Mouse (Mus musculus) ES-Bruce4 (cell line): ENCODE data around the gene Mak. TPM values are rescaled to one million over a fixed set of nuclear protein-coding genes. Genes with fewer than 3 reads are reported as not detected.
"Not testable (repeated sequence)": the region's sequence is repeated elsewhere in the genome, so short reads cannot be mapped to it uniquely, and the experiment has no call there.

Experiments
- H3K27ac ChIP-seq: 2 replicates; pipeline ENCODE4 v1.5.1; 2012; ENCODE audit warnings: low read length, inconsistent platforms; ENCODE audit not compliant: insufficient read depth
- H3K27me3 ChIP-seq: 2 replicates; pipeline ENCODE4 v1.6.1; 2012; ENCODE audit warnings: mild to moderate bottlenecking, low read length, inconsistent platforms; ENCODE audit not compliant: control insufficient read depth, poor library complexity, insufficient read depth, severe bottlenecking
- H3K36me3 ChIP-seq: 2 replicates; pipeline ENCODE4 v1.6.1; 2012; ENCODE audit warnings: inconsistent platforms, mild to moderate bottlenecking, low read length, moderate library complexity; ENCODE audit not compliant: control insufficient read depth, poor library complexity, insufficient read depth, severe bottlenecking
- H3K4me1 ChIP-seq: one replicate; pipeline ENCODE4 v1.8.1; 2011; ENCODE audit warnings: low read length; ENCODE audit not compliant: control insufficient read depth, insufficient read depth
- H3K4me3 ChIP-seq: 2 replicates; pipeline ENCODE4 v1.5.1; 2011; ENCODE audit warnings: low read depth, mild to moderate bottlenecking, low read length
- H3K9ac ChIP-seq: 2 replicates; pipeline ENCODE4 v1.6.1; 2012; ENCODE audit warnings: low read depth, mild to moderate bottlenecking, inconsistent platforms; ENCODE audit not compliant: poor library complexity, severe bottlenecking
- H3K9me3 ChIP-seq: replicated peaks from 2 replicates; pipeline ENCODE4 v1.6.1; 2012; ENCODE audit warnings: mild to moderate bottlenecking, low read length, inconsistent platforms; ENCODE audit not compliant: control insufficient read depth, poor library complexity, insufficient read depth, severe bottlenecking
- CTCF ChIP-seq: IDR thresholded peaks from one replicate; pipeline ENCODE4 v1.8.1; 2011; ENCODE audit warnings: low read depth, low read length
- EP300 ChIP-seq: IDR thresholded peaks from 2 replicates; pipeline ENCODE4 v1.6.1; 2011; ENCODE audit warnings: low read depth, low read length; ENCODE audit not compliant: insufficient read depth
- POLR2A ChIP-seq: IDR thresholded peaks from one replicate; pipeline ENCODE4 v1.8.1; 2011; ENCODE audit warnings: low read length; ENCODE audit not compliant: insufficient read depth
- polyA plus RNA-seq: library from polyadenylated mRNA; stranded (reverse); fragments of >200 nt; gene quantifications from 2 replicates; pipeline ENCODE4 v1.2.4, GENCODE M21; 2011; ENCODE audit warnings: low read depth; ENCODE audit not compliant: missing spikeins, insufficient read depth, insufficient read length

The Mak gene
- polyA plus RNA-seq, 1 experiment: 3.5 TPM

- TF ChIP-seq POLR2A (no peak), EP300 (no peak), CTCF (no peak)
- H3K9ac ChIP-seq: peak within 1 kb of the TSS; percentile 80
- H3K36me3 ChIP-seq: peaks cover 19% of the 10 kb centered on the region
- peak within 1 kb of the TSS; percentile 90 for H3K27ac ChIP-seq
- no peaks in the 10 kb centered on the region for H3K27me3 ChIP-seq
- peak within 1 kb of the TSS; percentile 96 for H3K4me3 ChIP-seq
- peaks cover 2% of the 10 kb centered on the region for H3K4me1 ChIP-seq
- H3K9me3 ChIP-seq: no peaks in the 10 kb centered on the region
These were observed 78.4 kb downstream of the Mak start, which contains the start of gene Pak1ip1 for GRCm38 (mm10) chr13:41000926-41001639. Pak1ip1 (plus strand) TSS chr13:41001023.

GRCm38 (mm10) chr13:41000140-41000925 lies 79.2 kb downstream of the Mak start:
- Histone ChIP-seq H3K4me1 (peaks cover 2% of the 10 kb centered on the region), H3K9me3 (no peaks in the 10 kb centered on the region), H3K9ac (peak overlapping the region; percentile 80), H3K4me3 (peak overlapping the region; percentile 96), H3K36me3 (peaks cover 12% of the 10 kb centered on the region), H3K27ac (peak overlapping the region; percentile 89), H3K27me3 (no peaks in the 10 kb centered on the region)
- no peak for TF ChIP-seq EP300
- TF ChIP-seq CTCF: peak; percentile 6

GRCm38 (mm10) chr13:40998537-40998936 lies 81.0 kb downstream of the Mak start:
- H3K27ac ChIP-seq, H3K9ac ChIP-seq, H3K4me3 ChIP-seq, H3K4me1 ChIP-seq, H3K27me3 ChIP-seq, H3K36me3 ChIP-seq, H3K9me3 ChIP-seq: not testable (repeated sequence)

- Histone ChIP-seq H3K27me3 (0 out of 2 replicates have a peak, but pooled peaks cover 1% of the 10 kb centered on the region), H3K9ac (no peak overlapping the region), H3K36me3 (no peaks in the 10 kb centered on the region), H3K9me3 (no peaks in the 10 kb centered on the region), H3K4me1 (no peaks in the 10 kb centered on the region), H3K27ac (no peak overlapping the region), H3K4me3 (no peak overlapping the region)
- no peak for TF ChIP-seq CTCF
These were observed 84.8 kb downstream of the Mak start for GRCm38 (mm10) chr13:40994487-40995263.

GRCm38 (mm10) chr13:40988418-40988817 lies 91.1 kb downstream of the Mak start:
- no peaks in the 10 kb centered on the region for H3K4me1 ChIP-seq
- TF ChIP-seq POLR2A: no peak
- no peak for TF ChIP-seq EP300
- TF ChIP-seq CTCF: no peak

GRCm38 (mm10) chr13:40987608-40988303 lies 91.8 kb downstream of the Mak start:
- H3K27ac ChIP-seq, H3K36me3 ChIP-seq, H3K9ac ChIP-seq, H3K9me3 ChIP-seq, H3K4me1 ChIP-seq, H3K27me3 ChIP-seq, H3K4me3 ChIP-seq: not testable (repeated sequence)

More at GRCm38 (mm10) chr13:40988418-40988817, 91.1 kb downstream of the Mak start:
- no peaks in the 10 kb centered on the region for H3K9me3 ChIP-seq
- no peak overlapping the region for H3K9ac ChIP-seq
- no peak overlapping the region for H3K4me3 ChIP-seq
- no peaks in the 10 kb centered on the region for H3K36me3 ChIP-seq
- no peak overlapping the region for H3K27ac ChIP-seq
- 0 out of 2 replicates have a peak, but pooled peaks cover 1% of the 10 kb centered on the region for H3K27me3 ChIP-seq
